Mouse (Mus musculus): Measurements from ENCODE around the gene Lrrc28.

DNA sequence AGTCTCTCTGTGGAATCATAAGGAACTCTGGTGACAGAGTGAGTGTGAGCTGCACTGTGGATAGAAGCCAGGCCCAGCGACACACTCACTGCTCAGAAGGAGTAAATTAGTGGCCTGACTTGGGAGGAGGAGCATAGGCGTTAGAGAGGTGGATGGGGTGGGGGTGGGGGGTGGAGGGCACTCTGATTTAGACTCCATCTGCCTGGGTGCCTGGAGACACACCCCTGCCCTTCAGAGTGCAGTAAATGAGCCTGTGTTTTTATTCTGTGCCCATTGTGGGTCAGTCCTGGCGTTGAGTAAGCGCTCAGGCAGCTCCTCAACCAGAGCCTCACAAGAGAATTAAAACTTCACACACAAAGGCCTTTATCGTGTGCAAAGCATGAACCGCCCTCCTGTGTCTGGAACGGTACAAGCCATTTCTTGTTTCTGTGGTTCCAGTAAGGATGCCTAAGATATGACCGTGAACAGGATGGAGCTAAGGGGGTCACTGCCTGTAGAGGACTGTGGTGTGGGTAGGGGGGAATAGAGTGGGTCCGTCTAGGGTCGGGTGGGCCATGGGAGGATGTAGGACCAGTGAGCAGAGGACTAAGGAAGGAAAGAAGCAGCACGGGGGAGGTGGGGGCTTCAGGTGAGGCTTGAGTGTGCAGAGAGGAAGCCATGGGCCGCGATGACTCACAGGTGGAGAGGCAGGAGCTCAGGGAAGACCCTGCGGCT lies 19.1 kb upstream of the Lrrc28 start:
- TF ChIP-seq CTCF (IDR thresholded peaks at IDR 0.05; ENCODE audit: control insufficient read depth, insufficient read depth, insufficient read length) = no peak
- TF ChIP-seq USF1 (IDR thresholded peaks at IDR 0.05; ENCODE audit: low read depth) = no peak
- no peak for TF ChIP-seq FOSL1 (IDR thresholded peaks at IDR 0.05; ENCODE audit: insufficient read depth, low read length, poor library complexity, severe bottlenecking)
- TF ChIP-seq MAX (IDR thresholded peaks at IDR 0.05) = no peak
- TF ChIP-seq CEBPB (IDR thresholded peaks at IDR 0.05; ENCODE audit: low read depth) = no peak
